Mouse (Mus musculus) intestine, embryonic 15.5 days (tissue): Measurements from ENCODE around the gene Ezh1. TPM values are rescaled to one million over a fixed set of nuclear protein-coding genes. Genes with fewer than 3 reads are reported as not detected.
A peak's percentile ranks its signal among the peaks of the same experiment; 100 is the strongest.

Experiments
- ATAC-seq: fragments of 200-750 bp; cut with Nextera tagmentation; 2 replicates; pipeline ENCODE4 v1.8.0; 2017; ENCODE audit warnings: moderate TSS enrichment, moderate library complexity
- H3K27ac ChIP-seq: fragments of 300-500 bp; sonication (generic); 2 replicates; pipeline ENCODE4 v1.5.1; 2015; ENCODE audit warnings: mild to moderate bottlenecking, inconsistent platforms
- H3K27me3 ChIP-seq: fragments of 300-500 bp; sonication (generic); replicated peaks from 2 replicates; pipeline ENCODE4 v1.6.1; 2015; ENCODE audit warnings: inconsistent platforms
- H3K36me3 ChIP-seq: fragments of 300-500 bp; sonication (generic); 2 replicates; pipeline ENCODE4 v1.6.1; 2015; ENCODE audit warnings: inconsistent platforms
- H3K4me1 ChIP-seq: fragments of 300-500 bp; sonication (generic); replicated peaks from 2 replicates; pipeline ENCODE4 v1.6.1; 2015; ENCODE audit warnings: inconsistent platforms
- H3K4me2 ChIP-seq: fragments of 300-500 bp; sonication (generic); replicated peaks from 2 replicates; pipeline ENCODE4 v1.6.1; 2015; ENCODE audit warnings: mild to moderate bottlenecking, inconsistent platforms
- H3K4me3 ChIP-seq: fragments of 300-500 bp; sonication (generic); replicated peaks from 2 replicates; pipeline ENCODE4 v1.5.1; 2015; ENCODE audit warnings: inconsistent platforms
- H3K9ac ChIP-seq: fragments of 300-500 bp; sonication (generic); 2 replicates; pipeline ENCODE4 v1.6.1; 2015; ENCODE audit warnings: inconsistent platforms
- H3K9me3 ChIP-seq: fragments of 300-500 bp; sonication (generic); 2 replicates; pipeline ENCODE4 v1.6.1; 2016; ENCODE audit warnings: inconsistent platforms
- WGBS: fragments of 180-500 bp; shearing (Covaris S2); methylation state at CpG from one replicate; pipeline ENCODE4 v1.1.7; 2015; 5-methylcytosine and 5-hydroxymethylcytosine counted together
- polyA plus RNA-seq: library from polyadenylated mRNA; unstranded; fragments of >200 nt; fragmentation: Nextera tagmentation; extraction: Ambion mirVana; gene quantifications from 2 replicates; pipeline ENCODE4 v1.2.1, GENCODE M21; 2015

The Ezh1 gene
- polyA plus RNA-seq, 1 experiment from 2014 or later = 16.3 TPM

DNA sequence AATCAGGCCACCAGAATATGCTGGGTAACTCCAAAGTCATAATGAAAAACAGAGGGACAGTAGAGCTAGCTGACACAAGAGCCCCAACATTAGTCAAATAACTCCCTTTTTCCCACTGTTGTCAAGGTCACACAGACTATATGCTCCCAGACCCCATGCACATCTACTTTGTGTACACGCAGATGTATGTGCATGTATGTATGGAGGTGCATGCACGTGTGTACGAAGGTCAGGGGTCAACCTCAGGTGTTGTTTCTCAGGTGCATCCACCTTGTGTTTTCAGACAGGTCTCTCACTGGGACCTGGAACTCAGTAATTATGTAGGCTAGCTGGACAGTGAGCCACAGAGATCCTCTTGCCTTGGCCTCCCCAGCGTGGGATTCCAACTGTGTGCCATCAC lies 40.8 kb downstream of the Ezh1 start:
- Histone ChIP-seq H3K4me2 (no peak overlapping the region), H3K9ac (no peak overlapping the region), H3K9me3 (no peaks in the 10 kb centered on the region), H3K27ac (no peak overlapping the region), H3K27me3 (no peaks in the 10 kb centered on the region), H3K4me1 (peaks cover 16% of the 10 kb centered on the region), H3K4me3 (no peak overlapping the region), H3K36me3 (no peaks in the 10 kb centered on the region)
- ATAC-seq = no peak
- 89% methylated on average over 4 of the region's 4 CpGs for WGBS

DNA sequence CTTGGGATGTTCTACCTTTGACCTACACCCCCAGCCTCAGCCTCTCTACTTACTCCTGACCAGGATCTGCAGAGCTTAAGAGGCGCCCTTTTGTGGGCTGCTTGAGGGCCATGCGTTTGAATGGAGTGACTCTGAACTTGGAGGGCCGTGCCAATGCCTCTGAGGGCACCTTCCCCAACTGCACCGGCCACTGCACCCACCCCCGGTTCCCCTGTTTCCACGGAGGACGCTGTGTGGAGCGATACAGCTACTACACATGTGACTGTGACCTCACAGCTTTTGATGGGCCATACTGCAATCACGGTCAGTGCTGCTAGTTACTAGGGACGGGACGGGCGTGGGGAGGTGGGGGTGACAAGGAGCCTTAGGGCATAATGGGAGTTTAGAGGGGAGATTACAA lies 41.3 kb downstream of the Ezh1 start:
- whole genome bisulfite sequencing = 88% methylated on average over 12 of the region's 12 CpGs
- no peak for ATAC-seq

DNA sequence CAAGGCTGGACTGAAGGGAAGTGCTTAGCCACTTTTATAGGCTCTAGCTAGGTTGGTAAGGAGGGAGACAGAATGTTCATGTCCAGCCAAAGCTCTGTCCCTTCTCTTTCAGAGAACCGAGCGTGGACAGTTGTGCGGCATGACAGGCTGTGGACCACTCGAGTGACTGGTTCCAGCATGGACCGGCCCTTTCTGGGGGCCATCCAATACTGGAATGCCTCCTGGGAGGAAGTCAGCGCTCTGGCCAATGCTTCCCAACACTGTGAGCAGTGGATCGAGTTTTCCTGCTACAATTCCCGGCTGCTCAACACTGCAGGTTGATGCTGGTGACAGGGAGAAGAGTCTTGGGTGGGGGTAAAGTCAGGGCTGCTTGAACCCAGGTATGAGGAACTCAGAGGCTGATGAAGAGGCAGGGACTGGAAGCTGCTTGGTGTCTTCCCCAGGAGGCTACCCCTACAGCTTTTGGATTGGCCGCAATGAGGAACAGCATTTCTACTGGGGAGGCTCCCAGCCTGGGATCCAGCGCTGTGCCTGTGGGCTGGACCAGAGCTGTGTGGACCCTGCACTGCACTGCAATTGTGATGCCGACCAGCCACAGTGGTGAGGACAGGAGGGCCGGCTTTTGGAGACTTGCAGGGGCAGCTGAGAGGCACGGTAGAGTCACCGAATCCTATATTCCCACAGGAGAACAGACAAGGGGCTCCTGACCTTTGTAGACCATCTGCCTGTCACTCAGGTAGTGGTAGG lies 43.3 kb downstream of the Ezh1 start:
- no peak overlapping the region for H3K4me2 ChIP-seq
- 75% methylated on average over 14 of the region's 14 CpGs for whole genome bisulfite sequencing
- ATAC-seq = no peak

More for the DNA sequence above, 41.3 kb downstream of the Ezh1 start:
- H3K27me3 ChIP-seq = no peaks in the 10 kb centered on the region
- no peaks in the 10 kb centered on the region for H3K9me3 ChIP-seq
- H3K4me3 ChIP-seq = no peak overlapping the region
- no peak overlapping the region for H3K4me2 ChIP-seq
- H3K4me1 ChIP-seq = peaks cover 11% of the 10 kb centered on the region
- H3K36me3 ChIP-seq = no peaks in the 10 kb centered on the region
- H3K9ac ChIP-seq = no peak overlapping the region
- H3K27ac ChIP-seq = no peak overlapping the region

DNA sequence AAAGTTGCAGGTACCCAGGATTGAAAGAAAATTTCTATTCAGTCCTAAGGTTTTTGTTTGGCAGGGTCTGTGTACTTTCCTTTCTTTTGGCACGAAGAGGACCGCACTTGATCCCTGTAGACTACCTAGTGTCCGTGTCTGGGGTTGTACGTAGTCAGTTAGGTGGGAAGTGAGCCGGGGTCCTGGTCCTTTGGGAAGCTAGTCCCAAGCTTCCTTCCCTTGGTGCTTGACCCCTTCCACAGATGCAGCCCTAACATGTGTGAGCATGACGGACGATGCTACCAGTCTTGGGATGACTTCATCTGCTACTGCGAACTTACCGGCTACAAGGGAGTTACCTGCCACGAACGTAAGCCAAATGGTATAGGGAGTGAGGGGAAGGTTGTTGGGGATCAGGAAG lies 44.3 kb downstream of the Ezh1 start:
- Histone ChIP-seq H3K4me2 (no peak overlapping the region), H3K9me3 (no peaks in the 10 kb centered on the region), H3K36me3 (no peaks in the 10 kb centered on the region), H3K9ac (no peak overlapping the region), H3K27ac (no peak overlapping the region), H3K4me3 (no peak overlapping the region), H3K4me1 (peaks cover 5% of the 10 kb centered on the region), H3K27me3 (peaks cover 16% of the 10 kb centered on the region)
- 91% methylated on average over 11 of the region's 11 CpGs for WGBS
- no peak for ATAC-seq

More for the DNA sequence above, 43.3 kb downstream of the Ezh1 start:
- no peaks in the 10 kb centered on the region for H3K4me1 ChIP-seq
- no peak overlapping the region for H3K4me3 ChIP-seq
- no peaks in the 10 kb centered on the region for H3K9me3 ChIP-seq
- no peak overlapping the region for H3K9ac ChIP-seq
- no peaks in the 10 kb centered on the region for H3K36me3 ChIP-seq
- no peak overlapping the region for H3K27ac ChIP-seq
- peaks cover 8% of the 10 kb centered on the region for H3K27me3 ChIP-seq

DNA sequence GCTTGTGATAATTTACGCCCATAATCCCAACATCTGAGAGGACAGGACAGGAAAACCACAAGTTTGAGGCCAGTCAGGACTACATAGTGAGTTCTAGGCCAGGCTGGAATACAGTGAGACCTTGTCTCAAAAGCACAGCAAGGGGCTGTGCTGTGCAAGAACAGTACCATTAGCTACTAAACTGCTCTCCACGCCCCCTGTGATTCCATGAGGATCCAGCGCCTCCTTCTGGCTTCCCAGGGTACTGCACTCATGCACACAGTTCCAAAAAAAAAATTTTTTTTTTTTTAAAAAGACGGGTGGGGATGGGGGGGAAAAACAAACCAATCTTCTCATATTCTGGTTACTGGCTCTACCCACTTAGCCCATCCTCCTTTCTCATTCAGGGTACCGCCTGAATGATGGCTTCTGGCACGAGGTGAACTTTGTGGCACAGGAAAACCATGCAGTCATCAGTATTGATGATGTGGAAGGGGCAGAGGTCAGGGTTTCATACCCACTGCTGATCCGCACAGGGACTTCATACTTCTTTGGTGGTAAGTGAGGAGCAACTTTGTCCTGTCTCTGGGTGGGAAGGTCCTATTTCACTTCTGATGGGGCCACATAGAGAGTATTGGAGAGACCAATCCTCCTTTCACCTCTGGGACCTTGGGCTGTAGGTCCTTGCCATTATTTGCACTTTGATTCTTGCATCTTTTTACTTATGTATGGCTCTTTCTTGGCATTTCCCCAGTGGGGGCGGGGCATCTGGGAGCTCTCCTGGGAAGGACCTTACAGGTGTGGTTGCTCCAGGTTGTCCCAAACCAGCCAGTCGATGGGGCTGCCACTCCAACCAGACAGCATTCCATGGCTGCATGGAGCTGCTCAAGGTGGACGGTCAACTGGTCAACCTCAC lies 45.2 kb downstream of the Ezh1 start:
- no peak for ATAC-seq
- WGBS = 42% methylated on average over 10 of the region's 10 CpGs
- Histone ChIP-seq H3K4me3 (no peak overlapping the region), H3K27me3 (peaks cover 21% of the 10 kb centered on the region), H3K9me3 (no peaks in the 10 kb centered on the region), H3K9ac (no peak overlapping the region), H3K36me3 (no peaks in the 10 kb centered on the region), H3K4me2 (no peak overlapping the region), H3K27ac (no peak overlapping the region), H3K4me1 (peaks cover 14% of the 10 kb centered on the region)

DNA sequence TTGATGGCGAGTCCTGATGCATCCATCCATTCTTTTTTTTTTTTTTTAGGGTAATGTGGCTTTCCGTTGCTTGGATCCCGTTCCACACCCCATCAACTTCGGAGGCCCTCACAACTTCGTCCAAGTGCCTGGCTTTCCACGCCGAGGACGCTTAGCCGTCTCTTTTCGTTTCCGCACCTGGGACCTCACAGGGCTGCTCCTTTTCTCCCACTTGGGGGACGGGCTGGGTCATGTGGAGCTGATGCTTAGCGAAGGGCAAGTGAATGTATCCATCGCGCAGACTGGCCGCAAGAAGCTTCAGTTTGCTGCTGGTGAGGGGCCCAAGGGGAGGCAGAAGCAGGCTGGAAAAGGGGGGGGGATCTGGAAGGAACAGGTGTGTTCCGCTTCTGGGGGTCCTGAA lies 46.0 kb downstream of the Ezh1 start:
- no peak overlapping the region for H3K4me2 ChIP-seq
- WGBS = 58% methylated on average over 17 of the region's 17 CpGs
- peaks cover 22% of the 10 kb centered on the region for H3K27me3 ChIP-seq
- no peak overlapping the region for H3K9ac ChIP-seq
- H3K4me1 ChIP-seq = peaks cover 17% of the 10 kb centered on the region
- no peaks in the 10 kb centered on the region for H3K9me3 ChIP-seq
- H3K27ac ChIP-seq = no peak overlapping the region
- H3K36me3 ChIP-seq = no peaks in the 10 kb centered on the region
- ATAC-seq = no peak
- no peak overlapping the region for H3K4me3 ChIP-seq

DNA sequence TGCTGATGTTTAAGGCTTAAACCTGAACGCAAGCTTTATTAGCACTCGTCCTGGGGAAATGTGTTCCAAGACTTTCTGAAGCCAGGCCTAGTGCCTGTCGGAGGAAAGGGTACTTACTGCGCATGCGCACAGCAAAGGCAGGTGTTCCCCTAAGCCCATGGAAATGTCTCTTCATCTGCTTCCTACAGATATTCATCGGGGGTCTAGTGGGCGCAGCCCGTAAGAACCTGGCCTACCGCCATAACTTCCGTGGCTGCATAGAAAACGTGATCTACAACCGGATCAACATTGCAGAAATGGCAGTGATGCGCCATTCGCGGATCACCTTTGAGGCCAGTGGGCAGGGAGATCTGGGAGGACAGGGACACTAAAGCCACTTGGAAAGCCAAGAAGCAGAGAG lies 47.0 kb downstream of the Ezh1 start:
- no peak overlapping the region for H3K9ac ChIP-seq
- no peaks in the 10 kb centered on the region for H3K9me3 ChIP-seq
- H3K4me2 ChIP-seq = no peak overlapping the region
- peaks cover 25% of the 10 kb centered on the region for H3K27me3 ChIP-seq
- no peaks in the 10 kb centered on the region for H3K36me3 ChIP-seq
- H3K4me1 ChIP-seq = peaks cover 27% of the 10 kb centered on the region
- no peak for ATAC-seq
- no peak overlapping the region for H3K4me3 ChIP-seq
- WGBS = 80% methylated on average over 15 of the region's 15 CpGs
- no peak overlapping the region for H3K27ac ChIP-seq

DNA sequence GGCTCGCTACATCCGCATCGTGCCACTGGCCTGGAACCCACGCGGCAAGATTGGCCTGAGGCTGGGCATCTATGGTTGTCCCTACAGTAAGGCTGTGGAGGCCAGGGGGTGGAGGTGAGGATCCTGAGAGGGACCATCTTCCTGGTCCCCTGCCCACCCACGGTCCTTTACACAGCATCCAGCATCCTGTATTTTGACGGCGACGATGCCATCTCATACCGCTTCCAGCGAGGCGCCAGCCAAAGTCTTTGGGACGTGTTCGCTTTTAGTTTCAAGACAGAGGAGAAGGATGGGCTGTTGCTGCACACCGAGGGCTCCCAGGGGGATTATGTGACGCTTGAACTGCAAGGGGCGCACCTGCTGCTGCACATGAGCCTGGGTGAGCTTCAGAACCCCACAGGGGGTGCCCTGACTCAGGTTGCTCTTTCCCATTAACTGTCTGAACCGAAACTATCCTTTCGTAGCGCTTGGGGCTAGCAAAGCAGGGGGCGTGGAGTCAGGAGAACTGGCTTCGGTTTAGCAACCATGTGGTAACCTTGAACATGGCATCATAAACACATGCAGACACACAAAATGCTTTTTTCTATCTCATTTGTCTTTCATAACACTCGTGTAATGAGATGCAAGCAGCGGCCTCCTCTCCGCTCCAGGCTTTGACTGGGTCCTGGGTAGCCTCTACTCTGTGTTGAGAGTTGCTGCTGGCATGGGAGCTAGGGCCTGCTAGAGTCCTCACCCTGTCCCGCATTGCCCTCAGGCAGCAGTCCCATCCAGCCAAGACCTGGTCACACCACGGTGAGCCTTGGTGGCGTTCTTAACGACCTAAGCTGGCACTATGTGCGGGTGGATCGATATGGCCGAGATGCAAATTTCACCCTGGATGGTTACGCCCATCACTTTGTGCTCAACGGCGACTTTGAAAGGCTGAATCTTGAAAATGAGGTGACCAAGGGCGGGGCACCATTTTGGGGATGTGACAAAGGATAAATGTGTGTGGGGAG lies 47.9 kb downstream of the Ezh1 start:
- no peaks in the 10 kb centered on the region for H3K9me3 ChIP-seq
- no peak for ATAC-seq
- H3K4me2 ChIP-seq = no peak overlapping the region
- H3K36me3 ChIP-seq = no peaks in the 10 kb centered on the region
- H3K9ac ChIP-seq = no peak overlapping the region
- WGBS = 63% methylated on average over 36 of the region's 36 CpGs
- no peak overlapping the region for H3K27ac ChIP-seq
- peaks cover 25% of the 10 kb centered on the region for H3K27me3 ChIP-seq
- no peak overlapping the region for H3K4me3 ChIP-seq
- H3K4me1 ChIP-seq = peaks cover 36% of the 10 kb centered on the region

DNA sequence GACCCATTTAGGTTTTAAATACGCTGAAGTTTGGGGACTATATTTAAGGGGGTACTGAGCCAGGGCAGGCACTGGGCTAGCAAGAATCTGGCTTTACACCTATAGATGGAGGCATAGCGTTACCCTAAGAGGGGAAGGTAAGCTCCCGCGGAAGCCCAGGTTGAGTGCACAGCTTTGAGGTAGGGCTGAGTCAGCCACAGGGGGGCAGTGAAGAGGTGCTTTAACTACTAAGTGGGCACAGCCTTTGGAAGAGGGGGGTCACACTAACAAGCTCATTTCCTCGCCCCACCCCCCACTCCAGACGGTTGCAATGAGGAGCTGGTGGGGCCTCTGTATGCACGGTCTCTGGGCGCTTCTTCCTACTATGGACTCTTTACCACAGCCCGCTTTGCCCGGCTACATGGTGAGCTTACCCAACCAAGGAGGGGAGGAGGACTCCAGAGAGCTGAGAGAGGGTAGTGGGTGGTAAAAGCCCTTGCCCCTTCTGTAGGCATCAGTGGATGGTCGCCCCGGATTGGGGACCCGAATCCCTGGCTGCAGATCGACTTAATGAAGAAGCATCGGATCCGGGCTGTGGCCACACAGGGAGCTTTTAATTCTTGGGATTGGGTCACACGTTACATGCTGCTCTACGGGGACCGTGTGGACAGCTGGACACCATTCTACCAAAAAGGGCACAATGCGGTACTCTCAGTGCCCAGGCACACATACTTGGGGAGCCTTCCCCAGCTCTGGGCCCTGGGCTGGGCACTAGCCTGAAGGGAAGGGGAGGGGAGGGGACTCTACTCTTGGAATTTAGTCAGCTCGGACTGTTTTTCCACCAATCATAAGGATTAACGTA lies 49.1 kb downstream of the Ezh1 start:
- Histone ChIP-seq H3K4me3 (0 out of 2 replicates have a peak overlapping the region, but pooled peaks have one; percentile 1), H3K4me2 (peak overlapping the region; percentile 65; the same call in 1 of the 2 replicates), H3K4me1 (peaks cover 47% of the 10 kb centered on the region), H3K27ac (no peak overlapping the region), H3K9ac (no peak overlapping the region), H3K36me3 (no peaks in the 10 kb centered on the region), H3K27me3 (peaks cover 25% of the 10 kb centered on the region), H3K9me3 (no peaks in the 10 kb centered on the region)
- 34% methylated on average over 22 of the region's 22 CpGs for WGBS
- ATAC-seq = no peak

DNA sequence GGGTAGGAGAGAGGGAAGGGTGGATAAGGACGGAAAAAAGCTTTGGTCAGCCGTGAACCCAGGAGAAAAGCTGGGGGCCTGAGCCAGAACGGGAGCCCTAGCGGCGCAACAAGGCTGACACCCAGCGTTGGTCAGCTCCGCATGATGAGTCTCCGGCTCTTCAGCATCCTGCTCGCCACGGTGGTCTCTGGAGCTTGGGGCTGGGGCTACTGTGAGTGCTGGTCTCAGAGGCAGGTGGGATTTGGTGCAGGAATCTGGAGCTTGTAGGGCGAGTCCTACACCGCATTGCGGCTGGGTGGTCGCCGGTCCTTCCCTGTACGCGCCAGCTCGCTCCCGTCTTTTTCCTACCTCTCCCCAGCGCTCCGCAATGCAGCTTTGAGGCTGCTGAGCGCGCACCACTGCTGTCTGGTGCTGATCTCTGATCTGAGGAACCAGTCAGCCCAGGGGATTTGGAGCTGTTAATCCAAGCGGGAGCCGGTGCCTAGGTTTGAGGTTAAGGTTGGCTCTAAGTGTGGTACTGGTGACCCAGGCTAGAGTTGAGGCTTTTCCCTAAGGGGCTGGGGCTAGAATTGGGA lies 50.1 kb downstream of the Ezh1 start:
- H3K36me3 ChIP-seq = no peaks in the 10 kb centered on the region
- peak overlapping the region; percentile 28 for H3K4me3 ChIP-seq
- H3K27me3 ChIP-seq = peaks cover 25% of the 10 kb centered on the region
- H3K27ac ChIP-seq = no peak overlapping the region
- WGBS = under 1% methylated on average over 25 of the region's 25 CpGs
- H3K4me1 ChIP-seq = peaks cover 47% of the 10 kb centered on the region
- peak overlapping the region; percentile 65 for H3K4me2 ChIP-seq
- 0 out of 2 replicates have a peak overlapping the region, but pooled peaks have one; percentile 18 for H3K9ac ChIP-seq
- H3K9me3 ChIP-seq = no peaks in the 10 kb centered on the region
- ATAC-seq = no peak

DNA sequence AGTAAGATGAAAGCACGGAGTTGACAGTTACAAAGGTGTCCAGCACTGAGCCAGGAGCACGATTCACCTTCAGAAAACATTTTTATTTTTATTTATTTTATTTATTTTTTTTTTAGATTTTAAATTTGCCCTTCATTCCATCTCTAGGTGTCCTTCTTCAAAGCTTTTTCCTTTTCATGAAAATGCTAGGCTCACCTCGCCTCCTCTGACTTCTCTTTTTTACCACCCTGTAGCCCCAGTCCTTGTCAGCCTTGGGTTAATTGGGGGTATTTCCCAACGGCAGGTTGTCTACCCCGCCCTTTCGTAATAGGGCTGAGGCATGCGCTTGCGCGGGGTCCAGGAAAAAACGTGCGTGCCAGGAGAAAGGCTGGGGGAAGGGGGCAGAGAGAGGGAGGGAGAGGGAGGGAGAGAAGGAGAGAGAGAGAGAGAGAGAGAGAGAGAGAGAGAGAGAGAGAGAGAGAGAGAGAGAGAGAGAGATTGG lies 50.6 kb downstream of the Ezh1 start:
- 10% methylated on average over 11 of the region's 11 CpGs for WGBS
- no peak for ATAC-seq

More for the DNA sequence above, 50.6 kb downstream of the Ezh1 start:
- Histone ChIP-seq H3K9ac (0 out of 2 replicates have a peak overlapping the region, but pooled peaks have one; percentile 18), H3K36me3 (no peaks in the 10 kb centered on the region), H3K4me3 (peak overlapping the region; percentile 28), H3K4me1 (peaks cover 47% of the 10 kb centered on the region), H3K4me2 (peak overlapping the region; percentile 65), H3K27ac (no peak overlapping the region), H3K27me3 (peaks cover 25% of the 10 kb centered on the region), H3K9me3 (no peaks in the 10 kb centered on the region)
